Mouse (Mus musculus): Measurements from ENCODE around the gene Daam1. TPM values are rescaled to one million over a fixed set of nuclear protein-coding genes. Genes with fewer than 3 reads are reported as not detected.

The Daam1 gene
- polyA plus RNA-seq, 1 experiment from 2014 or later = 19.7 TPM

- H3K9me3 ChIP-seq = no peaks in the 10 kb centered on the region
Measured at GRCm38 (mm10) chr12:72031171-72031570, 200.3 kb downstream of the Daam1 start.

GRCm38 (mm10) chr12:72031794-72032193 lies 200.9 kb downstream of the Daam1 start:
- Histone ChIP-seq H3K4me2 (no peak overlapping the region), H3K27me3 (no peaks in the 10 kb centered on the region), H3K4me3 (no peak overlapping the region), H3K36me3 (no peaks in the 10 kb centered on the region), H3K4me1 (replicated peaks) (no peaks in the 10 kb centered on the region), H3K9me3 (no peaks in the 10 kb centered on the region), H3K27ac (replicated peaks) (no peak overlapping the region), H3K9ac (no peak overlapping the region)
- WGBS = 88% methylated on average over 6 of the region's 6 CpGs
- ATAC-seq (ENCODE audit: low read depth) = no peak

More at GRCm38 (mm10) chr12:72031171-72031570, 200.3 kb downstream of the Daam1 start:
- no peaks in the 10 kb centered on the region for H3K4me1 ChIP-seq (replicated peaks)
- no peaks in the 10 kb centered on the region for H3K36me3 ChIP-seq
- H3K27me3 ChIP-seq = no peaks in the 10 kb centered on the region
- H3K4me3 ChIP-seq = no peak overlapping the region
- H3K4me2 ChIP-seq = no peak overlapping the region
- ATAC-seq (ENCODE audit: low read depth) = no peak
- WGBS = 88% methylated on average over 5 of the region's 5 CpGs
- H3K27ac ChIP-seq (replicated peaks) = no peak overlapping the region
- H3K9ac ChIP-seq = no peak overlapping the region

GRCm38 (mm10) chr12:72036097-72036661 lies 205.3 kb downstream of the Daam1 start:
- WGBS = 75% methylated on average over 9 of the region's 9 CpGs

DNA sequence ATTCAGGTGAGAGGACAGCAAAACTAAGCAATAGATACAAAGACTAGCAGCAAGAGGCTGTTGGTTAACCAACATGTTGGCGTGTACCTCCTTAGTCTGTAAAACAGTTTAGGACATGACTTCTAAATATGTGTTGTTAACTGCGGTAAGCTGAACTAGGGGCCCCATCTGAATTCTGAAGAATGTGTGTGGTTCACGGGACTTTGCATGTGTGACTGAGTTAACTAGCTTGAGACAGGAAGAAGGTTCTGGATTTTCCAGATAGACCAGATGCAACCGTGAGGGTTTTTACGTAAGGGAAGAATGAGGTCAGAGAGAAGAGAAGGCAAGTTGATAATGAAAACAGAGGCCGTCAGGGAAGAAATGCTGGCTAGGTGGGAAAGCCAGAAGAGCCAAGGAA lies 206.2 kb downstream of the Daam1 start:
- Histone ChIP-seq H3K9ac (no peak overlapping the region), H3K27ac (replicated peaks) (no peak overlapping the region), H3K9me3 (no peaks in the 10 kb centered on the region), H3K4me2 (no peak overlapping the region), H3K27me3 (no peaks in the 10 kb centered on the region), H3K4me1 (replicated peaks) (no peaks in the 10 kb centered on the region), H3K4me3 (no peak overlapping the region), H3K36me3 (no peaks in the 10 kb centered on the region)
- 90% methylated on average over 6 of the region's 6 CpGs for WGBS
- ATAC-seq (ENCODE audit: low read depth) = no peak

More at GRCm38 (mm10) chr12:72036097-72036661, 205.3 kb downstream of the Daam1 start:
- H3K27ac ChIP-seq (replicated peaks) = no peak overlapping the region
- H3K9me3 ChIP-seq = no peaks in the 10 kb centered on the region
- no peak overlapping the region for H3K9ac ChIP-seq
- no peaks in the 10 kb centered on the region for H3K36me3 ChIP-seq
- no peak overlapping the region for H3K4me3 ChIP-seq
- no peaks in the 10 kb centered on the region for H3K4me1 ChIP-seq (replicated peaks)
- no peak overlapping the region for H3K4me2 ChIP-seq
- no peaks in the 10 kb centered on the region for H3K27me3 ChIP-seq
- no peak for ATAC-seq (ENCODE audit: low read depth)

GRCm38 (mm10) chr12:72038866-72039265 lies 208.0 kb downstream of the Daam1 start:
- Histone ChIP-seq H3K27ac (replicated peaks) (no peak overlapping the region), H3K9me3 (no peaks in the 10 kb centered on the region), H3K9ac (no peak overlapping the region), H3K4me1 (replicated peaks) (no peaks in the 10 kb centered on the region), H3K36me3 (no peaks in the 10 kb centered on the region), H3K4me3 (no peak overlapping the region), H3K4me2 (no peak overlapping the region), H3K27me3 (no peaks in the 10 kb centered on the region)
- no peak for ATAC-seq (ENCODE audit: low read depth)
- 62% methylated on average over 2 of the region's 2 CpGs for WGBS

- ATAC-seq (ENCODE audit: low read depth) = no peak
- no peak overlapping the region for H3K9ac ChIP-seq
- H3K4me3 ChIP-seq = no peak overlapping the region
- no peaks in the 10 kb centered on the region for H3K4me1 ChIP-seq (replicated peaks)
- 86% methylated on average over 8 of the region's 8 CpGs for WGBS
- H3K27ac ChIP-seq (replicated peaks) = no peak overlapping the region
- H3K9me3 ChIP-seq = no peaks in the 10 kb centered on the region
- no peaks in the 10 kb centered on the region for H3K36me3 ChIP-seq
- H3K4me2 ChIP-seq = no peak overlapping the region
- no peaks in the 10 kb centered on the region for H3K27me3 ChIP-seq
Measured at GRCm38 (mm10) chr12:72039501-72039900, 208.6 kb downstream of the Daam1 start.

- Histone ChIP-seq H3K36me3 (no peaks in the 10 kb centered on the region), H3K4me1 (replicated peaks) (no peaks in the 10 kb centered on the region), H3K4me2 (no peak overlapping the region), H3K4me3 (no peak overlapping the region), H3K9ac (no peak overlapping the region), H3K27ac (replicated peaks) (no peak overlapping the region), H3K27me3 (no peaks in the 10 kb centered on the region), H3K9me3 (no peaks in the 10 kb centered on the region)
- ATAC-seq (ENCODE audit: low read depth) = no peak
- 97% methylated on average over 3 of the region's 3 CpGs for WGBS
Measured at GRCm38 (mm10) chr12:72041238-72041637, 210.4 kb downstream of the Daam1 start.

Other genes with a start within 250 kb of the Daam1 start
- 2.9 and 3.3 TPM in 2 replicates for gene Gpr135, start 240.0 kb downstream of the Daam1 start, polyA plus RNA-seq (2015; fragmentation: Nextera tagmentation; extraction: Ambion mirVana)